Mouse (Mus musculus) stomach, postnatal 0 days (tissue): Measurements from ENCODE around the gene Nebl. TPM values are rescaled to one million over a fixed set of nuclear protein-coding genes. Genes with fewer than 3 reads are reported as not detected.
"Not testable (repeated sequence)": the region's sequence is repeated elsewhere in the genome, so short reads cannot be mapped to it uniquely, and the experiment has no call there.

Experiments
- ATAC-seq: fragments of 200-750 bp; cut with Nextera tagmentation; 2 replicates; pipeline ENCODE4 v1.8.0; 2017; ENCODE audit not compliant: low FRiP score, low TSS enrichment
- DNase-seq: peaks from one replicate; pipeline ENCODE4 v3.0.0-alpha.2; 2016; ENCODE audit warnings: low spot score
- H3K27ac ChIP-seq: fragments of 300-500 bp; sonication (generic); replicated peaks from 2 replicates; pipeline ENCODE4 v1.5.1; 2014; ENCODE audit warnings: mild to moderate bottlenecking, control low read depth
- H3K27me3 ChIP-seq: fragments of 300-500 bp; sonication (generic); 2 replicates; pipeline ENCODE4 v1.6.1; 2014; ENCODE audit warnings: low read length; ENCODE audit not compliant: control insufficient read depth, insufficient read depth
- H3K36me3 ChIP-seq: fragments of 300-500 bp; sonication (generic); 2 replicates; pipeline ENCODE4 v1.6.1; 2014; ENCODE audit warnings: low read length, mixed read lengths; ENCODE audit not compliant: control insufficient read depth, insufficient read depth
- H3K4me1 ChIP-seq: fragments of 300-500 bp; sonication (generic); replicated peaks from 2 replicates; pipeline ENCODE4 v1.6.1; 2014; ENCODE audit warnings: antibody characterized with exemption; ENCODE audit not compliant: control insufficient read depth, insufficient read depth
- H3K4me2 ChIP-seq: fragments of 300-500 bp; sonication (generic); replicated peaks from 2 replicates; pipeline ENCODE4 v1.6.1; 2014; ENCODE audit warnings: low read depth, mild to moderate bottlenecking, control low read depth, moderate library complexity
- H3K4me3 ChIP-seq: fragments of 300-500 bp; sonication (generic); 2 replicates; pipeline ENCODE4 v1.5.1; 2014; ENCODE audit warnings: low read depth, low read length, control low read depth
- H3K9ac ChIP-seq: fragments of 300-500 bp; sonication (generic); 2 replicates; pipeline ENCODE4 v1.6.1; 2014; ENCODE audit warnings: mild to moderate bottlenecking, low read length, control low read depth, mixed read lengths
- H3K9me3 ChIP-seq: fragments of 300-500 bp; sonication (generic); 2 replicates; pipeline ENCODE4 v1.6.1; 2016; ENCODE audit warnings: low read length; ENCODE audit not compliant: control insufficient read depth
- CTCF ChIP-seq: IDR thresholded peaks from 2 replicates; pipeline ENCODE4 v1.5.1; 2016; ENCODE audit warnings: antibody characterized with exemption, low read depth, mild to moderate bottlenecking, moderate library complexity
- EP300 ChIP-seq: optimal IDR thresholded peaks from 2 replicates; pipeline ENCODE3; 2016; ENCODE audit warnings: antibody characterized with exemption
- WGBS: fragments of 180-500 bp; shearing (Covaris S2); extraction: QIAGEN DNeasy Blood & Tissue Kit; methylation state at CpG from one replicate; pipeline ENCODE4 v1.1.7; 2014; 5-methylcytosine and 5-hydroxymethylcytosine counted together
- microRNA-seq: library from miRNA; unstranded; fragments of <30 nt; microRNA quantifications from one replicate; pipeline ENCODE4, GENCODE M21; 2016
- polyA plus RNA-seq: library from polyadenylated mRNA; unstranded; fragments of >200 nt; fragmentation: Nextera tagmentation; extraction: Ambion mirVana; gene quantifications from 2 replicates; pipeline ENCODE4 v1.2.1, GENCODE M21; 2015

Nebl gene
- polyA plus RNA-seq, 1 experiment from 2014 or later: 7.9 TPM

DNA sequence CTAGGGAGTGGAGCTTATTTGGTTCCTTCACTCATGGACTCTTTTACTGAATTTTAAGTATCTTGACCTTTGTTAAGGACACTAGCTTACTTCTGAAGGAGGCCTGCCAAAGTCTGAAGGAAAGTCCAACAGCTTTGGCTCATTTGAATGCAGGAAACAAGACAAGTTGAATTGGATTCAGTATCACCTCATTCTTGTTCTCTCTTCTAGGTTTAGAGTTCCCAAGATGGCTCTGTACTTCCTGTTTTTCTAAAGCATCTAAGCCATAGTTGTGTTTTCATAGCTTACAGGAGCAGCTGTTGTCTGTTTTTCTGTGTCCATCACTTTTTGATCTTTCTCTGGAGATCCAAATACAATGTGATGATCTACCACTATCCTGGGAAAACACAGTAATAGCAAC lies 429.9 kb downstream of the Nebl start:
- DNase-seq: no peak
- no peak overlapping the region for H3K4me3 ChIP-seq
- ATAC-seq: no peak
- H3K9ac ChIP-seq: no peak overlapping the region
- no peak for TF ChIP-seq CTCF
- no peak for TF ChIP-seq EP300
- no peak overlapping the region for H3K27ac ChIP-seq
- no peaks in the 10 kb centered on the region for H3K4me1 ChIP-seq
- no peaks in the 10 kb centered on the region for H3K27me3 ChIP-seq
- no peaks in the 10 kb centered on the region for H3K9me3 ChIP-seq
- no peaks in the 10 kb centered on the region for H3K36me3 ChIP-seq
- H3K4me2 ChIP-seq: no peak overlapping the region

DNA sequence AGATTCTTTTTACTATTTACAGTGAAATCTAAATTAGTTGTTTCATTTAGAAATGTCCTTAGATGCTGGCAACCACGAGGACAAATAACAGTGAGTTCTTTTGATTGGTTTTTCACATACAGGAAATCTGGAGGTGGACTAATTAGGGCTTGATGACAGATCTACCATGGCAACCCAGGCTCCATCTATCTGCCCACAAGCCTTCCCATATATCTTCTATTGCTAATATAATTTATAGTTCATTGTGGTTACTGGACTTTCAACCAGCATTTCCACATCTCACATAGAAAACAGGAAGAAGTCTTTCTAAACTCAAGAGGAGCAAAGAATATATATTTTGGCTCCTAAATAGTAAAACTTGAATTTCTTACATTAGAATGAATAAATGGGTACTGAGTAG lies 433.8 kb downstream of the Nebl start:
- H3K9me3 ChIP-seq: no peaks in the 10 kb centered on the region
- no peak overlapping the region for H3K27ac ChIP-seq
- DNase-seq: no peak
- no peak overlapping the region for H3K4me2 ChIP-seq
- TF ChIP-seq EP300 (no peak), CTCF (no peak)
- H3K4me1 ChIP-seq: no peaks in the 10 kb centered on the region
- no peaks in the 10 kb centered on the region for H3K36me3 ChIP-seq
- ATAC-seq: no peak
- WGBS: 65% methylated on average over 1 of the region's 1 CpGs
- H3K27me3 ChIP-seq: no peaks in the 10 kb centered on the region
- no peak overlapping the region for H3K4me3 ChIP-seq
- H3K9ac ChIP-seq: no peak overlapping the region

DNA sequence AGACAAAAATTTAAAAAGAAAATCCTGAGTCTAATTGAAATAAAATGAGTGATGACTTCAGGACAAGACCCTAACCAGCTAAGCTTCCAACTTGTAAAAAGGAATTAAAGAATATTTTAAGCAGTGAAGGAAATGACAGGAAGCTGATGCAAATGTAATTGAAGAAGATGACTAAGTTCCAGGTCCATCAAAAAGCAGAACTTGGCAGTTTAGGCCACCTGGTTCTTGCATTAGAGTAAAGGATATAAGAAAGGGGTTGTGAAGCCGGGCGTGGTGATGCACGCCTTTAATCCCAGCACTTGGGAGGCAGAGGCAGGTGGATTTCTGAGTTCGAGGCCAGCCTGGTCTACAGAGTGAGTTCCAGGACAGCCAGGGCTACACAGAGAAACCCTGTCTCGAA lies 436.0 kb downstream of the Nebl start:
- 79% methylated on average over 4 of the region's 5 CpGs for WGBS
- not testable (repeated sequence) for H3K4me2 ChIP-seq, H3K9ac ChIP-seq, DNase-seq, H3K27me3 ChIP-seq, H3K4me3 ChIP-seq, ATAC-seq, H3K36me3 ChIP-seq, H3K27ac ChIP-seq, H3K9me3 ChIP-seq, H3K4me1 ChIP-seq

Small RNA genes within 50 kb of the gene (microRNA-seq; reads per million reads assigned to microRNA genes)
- gene Mir6419: not detected
